Mouse (Mus musculus): ENCODE results near the gene Aldh5a1.

The Aldh5a1 gene

GRCm38 (mm10) chr13:24866430-24867402 lies 70.7 kb downstream of the Aldh5a1 start:
- no peak for DNase-seq (ENCODE audit: low spot score)

DNA sequence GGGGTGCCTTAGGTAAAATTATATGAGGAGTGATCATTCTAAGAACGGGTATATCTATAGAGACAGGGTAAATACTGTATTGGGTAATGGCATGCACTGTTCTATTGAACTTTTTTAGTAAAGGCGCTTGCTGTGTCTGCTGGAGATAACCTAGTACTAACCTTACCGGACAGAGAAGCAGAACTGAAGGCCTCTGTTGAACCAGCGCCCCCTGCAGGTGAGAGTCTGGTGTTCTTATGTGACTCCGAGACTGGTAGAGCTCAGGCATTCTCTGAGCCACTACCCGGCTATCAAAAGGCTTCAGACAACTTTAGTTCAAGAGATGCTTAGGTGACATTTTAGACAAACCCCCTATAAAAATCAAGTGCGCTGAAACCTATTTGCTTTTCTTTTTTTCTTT lies 74.9 kb downstream of the Aldh5a1 start:
- peak; percentile 21 for DNase-seq (ENCODE audit: low spot score)

DNA sequence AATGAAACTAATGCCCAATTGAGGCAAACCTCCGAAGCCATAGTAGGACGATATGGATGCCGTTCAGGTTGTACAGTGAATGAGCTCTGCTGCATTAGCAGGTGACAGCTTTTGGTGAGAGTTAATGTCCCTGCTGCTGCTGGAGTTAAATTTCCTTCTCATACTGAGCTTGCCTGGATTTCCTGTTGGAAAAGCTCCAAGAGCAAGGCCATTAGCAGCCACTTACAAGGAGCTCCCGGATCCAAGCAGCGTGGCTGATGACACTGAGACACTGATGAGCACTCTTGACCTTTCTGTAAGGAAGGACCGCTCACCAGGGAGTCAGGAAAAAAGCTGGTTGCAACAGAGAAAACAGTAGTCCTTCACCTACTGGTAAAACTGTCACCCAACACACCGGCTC lies 75.4 kb downstream of the Aldh5a1 start:
- no peak for DNase-seq (ENCODE audit: low spot score)

GRCm38 (mm10) chr13:24861084-24861483 lies 76.4 kb downstream of the Aldh5a1 start:
- DNase-seq (ENCODE audit: low spot score): no peak

DNA sequence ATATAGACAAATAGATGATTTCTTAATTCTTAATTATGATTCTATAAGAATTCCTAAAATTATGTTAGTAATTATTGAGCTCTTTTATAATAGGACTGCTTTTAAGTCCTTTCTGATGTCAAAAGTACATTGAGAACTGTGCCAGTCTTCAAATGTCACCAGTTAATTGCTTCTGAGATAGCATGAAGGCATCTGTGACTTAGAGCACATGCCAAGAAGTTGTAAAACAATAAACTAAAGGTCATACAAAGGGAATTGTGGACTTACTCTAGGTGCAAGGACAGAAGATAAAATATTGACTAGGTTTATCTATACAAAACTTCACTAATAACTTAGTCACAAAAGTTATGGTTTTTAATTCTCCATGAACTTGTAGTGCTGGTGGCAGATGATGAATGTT lies 78.3 kb downstream of the Aldh5a1 start:
- DNase-seq (ENCODE audit: low spot score): no peak

Data from urinary bladder, postnatal 25 days (tissue).